Mouse (Mus musculus) right cerebral cortex, postnatal 25 days (tissue): ENCODE data around the gene Immp2l.

Experiments
- DNase-seq: peaks from one replicate; pipeline ENCODE4 v3.0.0; 2022

Immp2l gene

DNA sequence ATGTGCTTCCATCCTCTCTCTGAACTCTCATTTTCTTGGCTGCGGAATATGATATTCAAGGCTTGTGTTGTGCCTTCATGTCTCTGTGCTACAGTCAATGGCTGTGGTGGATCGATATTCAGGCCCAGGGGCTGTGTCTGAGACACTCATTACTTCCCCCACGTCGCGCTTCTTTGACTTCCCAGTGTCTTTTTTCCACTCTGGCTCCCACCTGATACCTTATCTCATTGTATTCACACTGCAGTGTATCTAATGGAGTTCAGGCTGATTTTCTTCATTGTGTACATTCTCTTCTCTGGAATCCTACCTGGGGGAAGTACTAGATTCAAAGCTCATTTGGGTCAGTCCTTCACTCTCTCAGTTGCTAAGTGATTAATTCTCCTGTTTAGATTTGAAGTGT, 27.1 kb downstream of the Immp2l start:
- no peak for DNase-seq

DNA sequence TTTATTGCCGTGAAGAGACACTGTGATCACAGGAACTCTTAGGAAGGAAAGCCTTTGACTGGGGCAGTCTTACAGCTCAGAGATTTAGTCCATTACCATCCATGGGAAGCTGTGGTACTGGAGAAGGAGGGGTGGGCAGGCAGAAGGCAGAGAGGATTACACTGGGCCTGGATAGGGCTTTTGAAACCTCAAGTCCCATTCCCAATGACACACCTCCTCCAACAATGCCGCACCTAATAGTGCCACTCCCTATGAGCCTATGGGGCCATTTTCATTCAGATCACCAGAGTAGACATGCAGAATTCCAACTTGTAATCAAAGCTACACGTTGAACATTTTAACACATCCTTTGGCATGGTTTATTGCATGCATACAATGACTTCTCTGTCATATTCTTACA, 29.0 kb downstream of the Immp2l start:
- no peak for DNase-seq

DNA sequence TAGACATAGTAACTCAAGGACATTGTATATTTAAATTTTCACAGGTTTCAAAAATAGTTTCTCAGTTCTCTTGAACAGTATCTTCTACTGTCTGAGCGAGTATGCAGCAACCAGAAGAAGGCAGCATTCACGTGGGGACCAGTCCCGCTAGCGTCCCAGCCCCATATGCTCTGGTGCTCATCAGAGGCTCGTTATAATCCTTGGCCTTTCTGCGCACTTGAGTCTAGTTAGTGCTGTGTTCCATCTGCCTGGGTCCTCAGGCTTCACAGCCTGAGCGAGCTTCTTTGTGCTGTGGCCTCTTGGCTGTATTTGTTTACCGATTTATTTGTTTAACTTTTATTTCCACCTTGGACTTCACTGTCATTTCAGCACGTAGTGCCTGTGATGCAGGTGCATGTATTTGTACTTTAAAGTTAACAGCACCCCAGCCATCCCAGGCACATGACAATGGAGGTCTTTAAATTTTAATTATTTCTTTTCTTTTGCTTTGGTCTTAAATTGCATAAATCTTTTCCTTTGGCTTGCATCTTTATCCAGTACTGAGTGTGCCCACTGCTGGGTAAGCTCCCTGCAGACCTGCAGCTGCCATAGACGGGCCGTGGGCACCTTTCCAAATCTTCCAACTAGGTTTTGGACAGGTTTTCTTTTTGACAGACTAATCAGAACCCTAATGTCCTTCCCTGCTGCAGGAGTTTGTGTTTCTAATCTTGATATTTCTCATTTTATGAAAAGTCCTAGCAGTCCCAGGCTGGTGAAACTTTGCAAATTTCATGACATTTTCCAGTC, 30.3 kb downstream of the Immp2l start:
- no peak for DNase-seq

DNA sequence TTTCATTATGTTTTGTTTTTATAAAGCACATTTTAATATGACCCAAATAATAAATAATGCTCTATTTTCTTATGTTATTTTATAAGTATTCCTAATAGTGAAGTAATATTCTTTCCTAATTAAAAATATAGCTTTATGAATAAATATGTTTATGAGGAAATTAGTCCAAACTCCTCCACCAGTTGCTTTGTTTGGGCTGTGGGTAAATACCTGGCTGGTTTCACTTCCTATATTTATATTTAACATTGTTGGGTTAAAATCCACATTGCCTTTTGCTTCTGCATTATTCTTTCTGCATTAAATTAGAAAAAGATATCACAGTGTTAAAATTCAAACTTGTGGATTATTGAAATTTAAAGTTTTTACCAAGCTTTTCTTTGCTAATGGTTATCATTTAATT, 32.1 kb downstream of the Immp2l start:
- no peak for DNase-seq

DNA sequence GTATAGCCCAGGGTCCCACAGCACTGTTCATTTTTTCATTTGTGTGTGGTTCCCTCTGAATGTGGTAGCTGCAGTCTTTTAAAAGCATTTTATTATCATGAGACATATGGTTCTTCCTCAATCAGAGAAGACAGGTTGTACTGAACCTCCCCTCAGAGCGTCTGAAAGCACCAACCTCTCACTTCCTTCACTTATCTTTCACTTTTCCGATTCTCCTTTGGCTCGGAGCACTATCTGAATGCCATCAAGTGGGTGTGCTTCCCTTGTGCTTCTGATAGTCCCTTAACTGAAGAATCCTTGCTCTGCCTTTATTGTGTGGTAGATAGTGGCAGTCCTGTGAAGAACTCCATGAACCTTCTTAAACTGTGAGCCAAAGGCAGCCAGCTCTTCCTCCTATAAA, 39.4 kb downstream of the Immp2l start:
- no peak for DNase-seq

DNA sequence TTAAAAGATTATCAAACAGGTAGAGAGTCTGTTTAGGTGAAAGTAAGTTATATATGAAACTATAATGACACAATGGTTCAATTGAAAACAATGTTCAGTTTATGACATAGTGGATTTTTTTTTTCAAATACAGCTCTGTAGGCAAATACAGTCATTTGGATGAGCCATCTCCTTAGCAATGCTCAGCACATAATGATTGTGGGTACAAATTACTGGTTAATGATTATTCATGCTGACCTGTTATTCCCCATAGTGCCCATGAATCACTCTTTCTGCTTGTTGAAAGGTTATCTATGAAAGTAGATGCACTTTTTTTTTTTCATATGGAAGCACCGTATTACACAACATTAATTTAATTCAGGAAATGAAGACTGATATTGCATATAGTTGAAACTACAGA, 58.0 kb downstream of the Immp2l start:
- no peak for DNase-seq

DNA sequence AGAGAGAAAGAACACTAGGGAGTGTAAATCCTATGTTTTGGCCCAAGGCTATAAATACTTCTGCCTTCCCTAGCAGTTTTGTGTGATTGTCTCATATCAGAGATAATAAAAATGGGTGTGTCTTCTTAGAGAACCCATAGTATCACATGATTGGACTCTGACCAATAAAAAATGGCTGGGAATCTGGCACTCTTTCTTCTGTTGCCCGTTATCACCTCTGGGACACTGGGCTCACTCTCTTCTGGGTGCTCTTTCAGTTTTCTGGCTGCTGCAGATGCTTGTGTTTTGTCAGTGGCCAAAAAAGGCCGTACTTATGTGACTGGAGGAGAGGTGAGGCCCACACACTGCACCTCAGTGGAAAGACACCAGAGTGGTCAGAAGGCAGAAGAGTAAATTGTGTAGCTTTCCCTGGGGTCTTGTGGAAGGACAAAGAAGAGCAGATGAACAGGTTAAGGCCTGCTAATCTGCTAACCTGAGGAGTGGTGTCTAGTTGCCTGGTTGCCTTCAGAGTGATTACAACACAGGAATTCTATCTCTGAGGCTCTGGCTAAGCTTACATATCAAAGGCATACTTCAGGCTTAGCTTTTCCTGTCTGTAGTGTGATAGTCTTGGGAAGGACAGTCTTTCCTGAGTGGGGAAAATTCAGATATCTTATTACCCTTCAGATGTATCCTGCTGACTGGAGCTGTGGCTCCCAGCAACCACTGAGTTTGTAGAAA, 60.6 kb downstream of the Immp2l start:
- no peak for DNase-seq

DNA sequence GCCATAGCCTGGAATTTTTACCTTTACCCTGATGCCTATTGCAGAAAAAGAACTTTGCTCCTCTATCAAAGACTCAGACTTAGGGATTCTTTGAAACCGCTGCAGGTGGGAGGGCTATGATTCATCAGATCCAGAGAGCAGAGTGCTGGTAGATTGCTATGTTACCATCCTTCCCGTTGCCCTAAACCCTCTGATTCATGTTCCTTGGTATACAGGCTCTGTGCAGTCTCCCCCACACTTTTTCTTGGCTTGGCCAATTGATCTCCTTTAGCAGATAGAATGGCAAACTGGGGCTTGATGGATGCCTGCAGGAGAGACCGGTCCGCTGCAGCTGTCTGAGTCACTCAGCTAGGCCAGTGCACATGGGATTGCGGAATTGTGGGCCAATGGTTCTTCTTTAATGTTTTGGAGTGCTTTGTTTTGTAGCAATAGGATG, 66.1 kb downstream of the Immp2l start:
- DNase-seq = peak; percentile 17

DNA sequence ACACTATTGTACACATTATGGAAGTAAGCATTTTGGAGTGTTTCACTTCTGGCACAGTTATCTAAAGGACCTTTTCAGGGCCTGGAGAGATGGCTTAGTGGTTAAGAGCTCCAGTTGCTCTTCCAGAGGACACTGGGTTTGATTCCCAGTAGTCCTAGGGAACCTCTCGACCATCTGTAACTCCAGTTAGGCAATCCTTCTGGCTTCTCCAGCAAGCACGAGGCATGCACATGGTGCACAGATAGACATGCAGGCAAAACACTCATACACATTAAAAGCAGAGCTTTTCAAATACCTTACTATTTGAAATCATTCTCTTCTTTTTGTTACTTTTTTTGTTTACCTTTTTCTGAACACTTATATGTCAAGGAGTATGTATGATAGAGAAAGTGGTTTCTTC, 66.9 kb downstream of the Immp2l start:
- no peak for DNase-seq

DNA sequence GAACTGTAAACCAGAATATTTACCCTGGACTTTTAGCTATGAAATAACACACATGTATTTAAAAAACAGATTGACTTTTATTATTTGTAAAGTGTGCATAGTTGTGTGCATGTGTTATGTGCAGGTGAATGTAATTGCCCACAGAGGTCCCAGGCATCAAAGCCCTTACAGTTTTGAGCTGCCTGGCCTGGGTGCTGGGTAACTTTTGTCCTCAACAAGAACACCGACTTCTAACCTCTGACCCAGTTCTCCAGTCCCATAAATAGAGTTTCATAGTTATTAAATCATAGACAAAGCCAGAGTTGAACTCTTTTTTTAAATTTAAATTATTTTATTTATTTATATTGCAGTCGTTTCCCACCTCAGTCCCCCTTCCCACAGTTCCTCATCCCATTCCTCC, 67.4 kb downstream of the Immp2l start:
- DNase-seq = no peak

DNA sequence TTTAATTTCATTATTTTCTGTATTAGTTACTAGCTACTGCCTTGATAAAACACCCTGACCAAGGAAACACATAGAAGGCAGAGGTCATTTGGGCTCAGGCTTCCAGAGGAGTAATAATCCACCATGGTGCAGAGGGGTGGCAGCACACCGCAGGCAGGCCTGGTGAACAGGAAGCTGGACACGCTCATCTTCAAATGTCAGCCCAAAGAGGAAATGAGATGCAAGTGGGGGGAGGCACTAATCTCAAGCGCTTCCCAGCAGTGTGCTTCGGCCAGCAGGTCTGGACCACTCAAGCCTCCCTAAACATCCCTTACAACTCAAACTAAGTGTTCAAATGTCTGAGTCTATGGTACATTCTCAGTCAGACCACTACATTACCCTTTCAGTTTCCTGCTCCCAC, 72.2 kb downstream of the Immp2l start:
- no peak for DNase-seq

DNA sequence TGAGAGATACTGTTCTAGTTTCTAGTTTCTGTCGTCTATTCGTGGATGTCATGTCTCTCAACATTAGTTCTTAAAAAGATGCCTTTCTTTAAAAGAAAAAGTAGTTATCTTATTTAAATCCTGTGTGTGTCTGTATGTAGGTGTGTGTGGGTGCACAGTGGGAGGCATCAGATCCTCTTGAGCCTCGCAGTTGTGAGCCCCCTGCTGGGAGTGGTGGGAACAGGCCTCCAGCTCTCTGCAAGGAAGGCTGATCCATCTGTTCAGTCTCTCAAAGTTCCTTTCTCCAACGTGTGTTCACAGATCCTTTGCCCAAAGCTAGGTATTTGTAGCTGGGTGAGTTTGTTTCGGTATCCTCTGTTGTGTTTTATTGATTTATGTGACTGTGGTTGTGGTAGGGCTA, 73.5 kb downstream of the Immp2l start:
- DNase-seq = no peak

DNA sequence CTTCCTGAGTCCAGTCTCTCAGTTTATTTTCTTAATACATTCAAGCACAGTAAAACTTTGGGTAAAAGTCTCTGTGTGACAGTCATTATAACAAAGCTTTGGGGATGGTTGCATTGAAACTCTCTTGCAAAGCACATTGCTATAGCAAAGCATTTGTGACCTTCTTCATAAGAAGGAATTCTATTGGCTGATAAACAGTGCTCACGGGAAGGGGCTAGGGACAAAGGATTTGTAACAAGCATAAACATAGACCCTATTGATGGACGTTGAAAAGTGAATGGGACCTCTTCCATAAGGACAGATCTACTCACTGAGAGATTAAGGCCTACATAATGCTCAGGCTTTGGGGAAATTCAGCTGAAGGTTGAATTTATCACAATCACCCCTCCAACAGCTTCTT, 85.1 kb downstream of the Immp2l start:
- DNase-seq = no peak

DNA sequence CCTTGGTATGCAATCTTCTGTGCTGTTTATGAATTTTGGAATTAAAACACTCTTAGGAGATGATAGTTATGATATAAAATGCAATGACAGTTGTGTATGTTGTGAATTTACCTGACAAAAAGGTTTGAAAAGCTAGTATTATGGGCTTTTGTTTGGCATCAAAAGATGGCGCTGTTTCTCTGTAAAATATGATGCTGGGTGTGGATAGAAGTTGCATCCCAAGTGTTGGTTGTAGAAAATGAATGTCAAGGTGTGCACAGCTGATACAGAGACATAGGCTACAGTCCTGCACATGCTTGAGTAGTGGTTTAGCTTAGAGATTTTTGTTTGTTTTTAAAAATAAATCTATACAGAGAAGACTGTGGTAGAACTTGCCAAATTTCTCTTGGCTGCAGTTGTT, 87.6 kb downstream of the Immp2l start:
- peak; percentile 8 for DNase-seq

DNA sequence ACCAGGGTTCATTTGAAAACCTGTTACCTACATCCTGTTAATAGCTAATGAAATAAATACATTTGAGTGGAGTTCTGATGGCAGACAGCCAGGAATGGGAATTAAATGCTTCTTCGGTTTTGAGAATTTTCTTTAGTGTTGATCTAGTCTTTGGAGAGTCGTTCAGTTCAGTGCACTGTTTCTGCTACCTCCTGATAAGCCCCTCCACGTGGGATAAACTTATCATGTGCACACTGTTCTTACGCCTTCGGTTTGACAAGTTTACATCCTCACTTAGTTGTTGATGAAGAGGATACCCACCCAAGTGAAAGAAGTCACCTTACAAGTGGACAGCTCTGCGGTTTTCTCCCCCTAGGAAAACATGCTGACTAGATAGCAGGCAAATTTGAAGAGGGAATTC, 88.2 kb downstream of the Immp2l start:
- no peak for DNase-seq

DNA sequence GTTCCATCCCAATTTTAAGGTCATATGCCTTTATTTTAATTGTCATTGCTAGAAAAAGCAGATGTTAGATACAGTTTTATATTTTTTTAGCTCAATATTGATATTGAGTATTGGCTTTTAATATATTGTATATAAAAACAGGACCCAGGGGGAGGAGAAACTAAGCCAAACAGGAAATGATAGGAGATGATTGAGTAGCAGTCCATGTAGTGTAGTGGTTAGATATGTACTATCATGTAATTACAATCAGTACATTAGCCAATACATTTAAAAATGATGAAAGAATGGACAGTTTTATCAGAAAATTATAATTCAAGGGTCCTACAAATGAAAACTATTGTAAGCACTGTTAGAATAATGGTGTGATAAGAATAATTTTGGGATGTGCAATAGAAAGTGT, 94.5 kb downstream of the Immp2l start:
- DNase-seq = no peak

DNA sequence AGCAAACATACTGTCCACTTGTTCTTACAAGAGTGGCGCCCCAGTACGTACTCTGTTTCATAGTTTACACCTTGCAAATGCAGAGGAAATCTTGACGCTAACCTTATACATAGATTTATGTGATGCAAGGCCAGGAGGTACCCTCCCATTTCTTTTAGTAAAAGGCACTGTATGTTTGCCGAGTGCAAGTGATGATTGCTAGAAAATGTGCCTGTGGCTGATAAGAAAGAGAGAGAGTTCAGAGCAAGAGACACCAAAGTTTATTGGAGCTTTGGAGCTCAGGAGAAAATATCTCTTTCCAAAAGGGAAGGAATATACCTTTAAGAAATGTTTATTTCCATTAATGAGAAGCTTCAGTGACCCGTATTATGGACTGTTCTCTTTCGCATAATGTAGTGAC, 95.8 kb downstream of the Immp2l start:
- no peak for DNase-seq

DNA sequence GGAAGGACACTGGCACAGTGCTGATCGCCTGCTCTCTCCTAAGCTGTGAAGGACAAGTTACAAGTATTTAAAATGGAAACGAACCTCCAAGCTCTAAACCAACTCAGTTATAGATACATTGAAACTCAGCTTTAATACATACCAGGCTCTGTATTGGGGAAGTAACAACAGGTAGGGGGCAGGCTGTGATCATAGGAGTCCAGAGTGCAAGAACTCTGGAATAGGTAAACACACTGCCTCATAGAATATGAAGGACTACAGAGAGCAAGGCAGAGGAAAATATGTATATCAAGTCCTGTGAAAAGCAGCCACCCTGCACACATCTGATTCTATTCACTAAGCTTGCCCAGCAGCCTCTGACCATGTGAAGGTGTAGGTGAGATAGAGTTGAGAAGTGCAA, 99.3 kb downstream of the Immp2l start:
- DNase-seq = no peak

DNA sequence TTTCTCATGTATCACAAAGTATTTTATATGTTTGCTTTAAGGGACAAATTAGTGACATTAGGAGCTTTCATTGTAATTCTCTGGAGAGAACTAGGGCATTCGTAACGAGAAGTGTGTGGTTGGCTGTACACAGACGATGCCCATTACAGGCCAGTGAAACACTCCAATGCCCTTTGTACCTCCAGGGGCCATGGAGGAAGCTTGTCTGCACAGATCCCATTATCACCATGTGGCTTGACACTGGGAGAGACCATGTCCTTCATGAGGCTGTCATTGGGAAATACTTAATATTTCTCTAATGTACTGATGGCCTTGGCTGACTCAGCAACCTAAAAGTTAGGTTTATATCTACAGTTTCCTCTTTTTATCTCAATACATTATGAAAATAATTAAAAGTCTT, 111.0 kb downstream of the Immp2l start:
- no peak for DNase-seq

DNA sequence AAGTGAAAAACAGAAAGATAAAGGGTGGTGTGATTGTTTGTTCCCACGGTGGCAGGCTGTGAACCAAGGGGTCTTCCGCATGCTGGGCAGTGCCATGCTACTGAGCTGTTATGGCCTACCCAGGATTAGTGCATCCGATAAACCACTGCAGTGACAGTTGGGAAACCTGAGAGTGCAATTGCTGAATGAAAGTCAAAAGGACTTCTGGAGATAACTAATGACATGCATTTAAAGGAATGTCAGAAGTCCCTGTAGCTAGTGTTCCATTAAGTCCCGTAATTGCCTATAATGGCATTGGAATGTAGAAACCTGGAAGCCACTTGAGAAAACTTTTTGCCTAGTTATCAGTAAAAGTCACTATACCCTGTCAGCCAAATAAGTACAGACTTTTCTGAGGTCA, 135.7 kb downstream of the Immp2l start:
- no peak for DNase-seq

DNA sequence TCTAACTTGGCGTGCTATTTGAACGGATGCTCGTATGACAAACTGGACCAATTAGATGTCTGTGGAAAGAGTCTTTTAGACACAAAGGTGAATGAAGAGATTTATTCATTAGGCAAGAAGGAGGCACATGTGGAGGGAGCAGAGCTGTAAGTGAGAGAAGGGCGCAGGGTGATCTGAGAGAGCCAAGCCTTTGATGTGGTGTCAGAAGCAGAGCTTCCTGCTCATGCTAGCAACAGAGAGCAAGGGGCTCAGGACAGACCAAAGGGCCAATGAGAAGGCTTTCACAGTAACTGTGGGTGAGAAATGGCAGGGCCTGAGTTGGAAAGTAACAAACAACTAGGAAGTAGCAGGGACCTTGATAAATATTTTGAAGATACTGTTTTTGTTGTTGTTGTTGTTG, 143.9 kb downstream of the Immp2l start:
- DNase-seq = no peak

DNA sequence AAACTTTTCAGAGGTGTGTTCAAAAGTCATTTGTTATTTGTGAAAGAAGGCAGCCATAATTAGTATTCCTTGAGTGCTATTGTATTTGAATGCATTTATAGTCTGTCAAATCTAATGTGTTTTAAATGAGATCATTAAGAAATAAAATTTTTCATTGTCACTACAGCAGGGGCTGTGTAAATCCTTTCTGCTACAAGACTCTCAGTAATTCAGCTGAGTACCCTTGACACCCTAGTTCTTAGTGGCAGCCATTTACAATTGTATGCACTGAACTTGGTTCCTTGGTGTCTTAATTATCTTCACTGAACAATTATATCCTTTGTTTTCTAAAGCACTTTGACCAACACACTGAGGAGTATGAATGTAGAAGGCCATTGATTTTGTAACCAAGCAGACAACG, 146.2 kb downstream of the Immp2l start:
- DNase-seq = no peak

DNA sequence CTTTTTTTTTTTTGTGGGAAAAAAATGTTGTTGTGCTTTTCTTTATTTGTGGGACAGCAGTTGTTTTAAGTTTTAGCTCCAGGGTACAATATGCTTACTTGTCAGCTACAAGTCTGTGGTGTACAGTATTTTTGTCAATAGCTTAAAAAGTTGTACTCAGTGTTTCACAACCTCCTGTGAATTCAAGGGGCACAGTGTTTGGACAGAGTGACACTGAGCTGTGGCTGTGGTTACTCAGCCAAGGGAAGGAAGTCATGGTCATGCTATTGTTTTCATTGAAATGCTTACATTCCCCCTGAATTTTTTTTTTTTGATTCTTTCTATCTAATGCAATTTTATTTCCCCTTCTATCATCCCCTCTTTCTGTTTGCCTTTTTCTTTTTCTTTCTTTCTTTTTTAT, 159.0 kb downstream of the Immp2l start:
- no peak for DNase-seq

DNA sequence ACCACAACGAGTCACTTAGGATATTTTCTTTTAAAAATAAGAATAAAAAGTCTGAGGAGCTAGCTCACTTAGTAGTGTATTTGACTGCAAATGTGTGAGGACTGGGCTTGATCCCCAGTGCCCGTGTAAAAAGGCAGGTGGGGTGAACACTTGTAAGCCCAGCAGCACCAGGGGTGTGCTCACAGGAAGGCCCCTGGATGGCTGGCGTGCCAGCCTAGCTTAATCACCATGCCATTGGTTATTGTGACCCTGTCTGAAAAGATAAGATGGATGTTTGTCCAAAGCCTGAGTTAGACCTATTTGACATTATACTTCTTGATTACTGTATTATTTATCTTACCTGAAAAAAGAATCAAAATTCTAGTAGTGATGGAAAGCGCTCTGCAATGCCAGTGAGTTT, 161.2 kb downstream of the Immp2l start:
- DNase-seq = no peak

DNA sequence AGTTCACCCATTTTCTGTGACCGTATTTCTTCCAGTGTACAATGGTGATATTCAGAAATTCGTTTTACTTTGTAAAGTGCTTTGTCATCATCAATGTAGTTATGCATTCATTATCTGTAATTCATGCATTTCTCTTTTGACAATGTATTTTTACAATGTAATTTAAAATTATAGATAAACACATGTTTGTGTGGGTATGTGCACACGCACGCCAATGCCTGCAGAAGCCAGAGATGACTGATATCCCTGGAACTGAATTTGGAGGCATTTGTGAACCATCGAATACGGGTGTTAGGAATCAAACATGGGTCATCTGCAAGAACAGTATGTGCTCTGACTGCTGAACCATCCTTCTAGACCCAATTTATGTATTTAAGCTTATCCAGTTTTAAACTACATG, 161.6 kb downstream of the Immp2l start:
- DNase-seq = no peak
